Comparison of ENCODE assay signal across 8 mouse cellular contexts in genomic region chr17:12290735-12291134, GRCm38 (mm10). TPM values are rescaled to one million over a fixed set of nuclear protein-coding genes. Genes with fewer than 3 reads are reported as not detected.
DNase-seq lines count a peak whose midpoint lies in the region; ATAC-seq lines count a peak whose summit lies in the region.

No protein-coding gene starts in this region.

- H3K4me2 ChIP-seq in hindbrain, embryonic 13.5 days = 0 out of 2 replicates have a peak overlapping the region, but pooled peaks have one; percentile 8
- H3K4me2 ChIP-seq in midbrain, embryonic 16.5 days (ENCODE audit: low read length) = peak overlapping the region; percentile 33

- peaks cover 42% of the 10 kb centered on the region for H3K4me1 ChIP-seq in hindbrain, embryonic 13.5 days (replicated peaks)
- H3K4me1 ChIP-seq in midbrain, embryonic 16.5 days (ENCODE audit: control insufficient read depth, insufficient read depth, low read length) = peaks cover 22% of the 10 kb centered on the region

- H3K27ac ChIP-seq in hindbrain, embryonic 13.5 days = peak overlapping the region; percentile 77
- peak overlapping the region; percentile 38 for H3K27ac ChIP-seq in midbrain, embryonic 16.5 days (ENCODE audit: low read length)

- no peak overlapping the region for H3K4me3 ChIP-seq in hindbrain, embryonic 13.5 days
- H3K4me3 ChIP-seq in midbrain, embryonic 16.5 days (ENCODE audit: low read depth, low read length) = no peak overlapping the region

- H3K36me3 ChIP-seq in hindbrain, embryonic 13.5 days = no peaks in the 10 kb centered on the region
- no peaks in the 10 kb centered on the region for H3K36me3 ChIP-seq in midbrain, embryonic 16.5 days (ENCODE audit: control insufficient read depth, insufficient read depth, low read length)

- H3K27me3 ChIP-seq in hindbrain, embryonic 13.5 days = no peaks in the 10 kb centered on the region
- no peaks in the 10 kb centered on the region for H3K27me3 ChIP-seq in midbrain, embryonic 16.5 days (ENCODE audit: control insufficient read depth, insufficient read depth, low read depth, low read length)

- DNase-seq in cerebellum, postnatal 10 days = peak; percentile 49 to 58
- DNase-seq in cerebellum, postnatal 4 days (ENCODE audit: low spot score in 2 of 2) = no peak
- DNase-seq in right cerebral cortex, adult 18-20 months = peak; percentile 64
- no peak for DNase-seq in right cerebral cortex, postnatal 14 days
- no peak for DNase-seq in cerebellum, postnatal 25 days

- no peak overlapping the region for H3K9ac ChIP-seq in hindbrain, embryonic 13.5 days
- H3K9ac ChIP-seq in midbrain, embryonic 16.5 days (ENCODE audit: low read depth, low read length) = no peak overlapping the region

- peak; percentile 92 for ATAC-seq in hindbrain, embryonic 13.5 days (ENCODE audit: low FRiP score)
- peak; percentile 97 for ATAC-seq in midbrain, embryonic 16.5 days
- ATAC-seq in megakaryocyte, adult 5-6 weeks (ENCODE audit: poor library complexity, severe bottlenecking) = no peak

- no peaks in the 10 kb centered on the region for H3K9me3 ChIP-seq in hindbrain, embryonic 13.5 days
- H3K9me3 ChIP-seq in midbrain, embryonic 16.5 days (replicated peaks; ENCODE audit: control insufficient read depth, low read length, poor library complexity, severe bottlenecking) = no peaks in the 10 kb centered on the region

- WGBS in hindbrain, embryonic 13.5 days = 25% methylated on average over 10 of the region's 10 CpGs
- WGBS in midbrain, embryonic 16.5 days = 16% methylated on average over 10 of the region's 10 CpGs

RNA-seq across cellular contexts. Expression of gene Map3k4, which starts 27.9 kb away (rescaled TPM):
- polyA plus RNA-seq in hindbrain, embryonic 13.5 days (2015; fragmentation: Nextera tagmentation; extraction: Ambion mirVana) = 41.1 and 45.8 TPM in 2 replicates
- 31.3 and 41.3 TPM in 2 replicates for polyA plus RNA-seq in midbrain, embryonic 16.5 days (2015; fragmentation: Nextera tagmentation; extraction: Ambion mirVana)
- total RNA-seq in megakaryocyte, adult 5-6 weeks (2015) = 10.4 and 11.3 TPM in 2 replicates
- 19.9 and 22.0 TPM in 2 replicates for total RNA-seq in megakaryocyte, adult 5-6 weeks (2017)

Comparison
In these comparisons a context has a peak if more than half of its experiments do, and no peak if none do; other contexts are left out.
1. DNase-seq: peak in cerebellum, postnatal 10 days (2 of 2) and right cerebral cortex, adult 18-20 months (single experiment); none in cerebellum, postnatal 4 days (0 of 2), right cerebral cortex, postnatal 14 days (single experiment) and cerebellum, postnatal 25 days (0 of 2).